Mouse (Mus musculus) lung, postnatal 4 days (tissue): ENCODE results near the gene Cdip1.
"Not testable (repeated sequence)": the region's sequence is repeated elsewhere in the genome, so short reads cannot be mapped to it uniquely, and the experiment has no call there.

ENCODE experiments used
- DNase-seq, 2 experiments: peaks; one replicate each; pipeline ENCODE4 v3.0.0; 2021

The Cdip1 gene

GRCm38 (mm10) chr16:4768719-4769118 is 21.4 kb downstream of the Cdip1 start:
- no peak for DNase-seq

DNA sequence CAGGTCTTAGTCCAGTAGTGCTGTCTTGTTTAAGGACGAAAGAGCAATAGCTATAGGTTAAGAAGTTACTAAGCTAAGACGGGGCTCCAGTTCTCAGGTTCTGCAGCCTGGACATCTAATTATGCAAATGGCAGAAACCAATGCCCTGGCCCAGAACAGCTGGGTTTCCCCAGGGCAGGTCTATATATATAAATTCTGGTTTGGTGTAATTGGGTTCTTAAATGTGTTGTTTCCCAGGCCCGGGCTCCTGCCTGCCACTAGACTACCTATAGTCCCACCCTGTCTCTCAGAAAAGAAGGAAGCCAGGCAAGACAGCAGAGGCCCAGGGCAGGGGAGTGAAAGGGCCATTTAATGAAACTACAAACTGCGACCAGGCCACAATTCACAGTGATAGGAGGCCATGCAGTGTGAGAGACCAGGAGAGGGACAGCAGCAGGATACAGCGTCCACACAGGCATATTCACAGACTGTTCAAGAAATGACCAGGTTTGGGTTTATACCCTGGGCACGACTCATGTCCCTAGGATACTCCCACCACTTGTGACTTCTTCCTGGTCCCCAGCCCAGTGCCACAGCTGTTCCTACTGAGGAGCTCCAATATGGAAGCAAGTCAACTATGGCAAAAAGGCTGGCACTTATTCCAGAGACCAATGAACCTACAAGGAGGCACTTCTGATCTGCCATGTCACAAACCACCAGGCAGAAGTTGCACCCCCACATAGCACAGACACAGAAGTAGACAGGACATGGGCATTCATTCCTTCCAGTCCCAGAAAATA is 22.9 kb downstream of the Cdip1 start:
- no peak for DNase-seq

- DNase-seq = no peak
Observed at GRCm38 (mm10) chr16:4765852-4766251, 24.2 kb downstream of the Cdip1 start.

DNA sequence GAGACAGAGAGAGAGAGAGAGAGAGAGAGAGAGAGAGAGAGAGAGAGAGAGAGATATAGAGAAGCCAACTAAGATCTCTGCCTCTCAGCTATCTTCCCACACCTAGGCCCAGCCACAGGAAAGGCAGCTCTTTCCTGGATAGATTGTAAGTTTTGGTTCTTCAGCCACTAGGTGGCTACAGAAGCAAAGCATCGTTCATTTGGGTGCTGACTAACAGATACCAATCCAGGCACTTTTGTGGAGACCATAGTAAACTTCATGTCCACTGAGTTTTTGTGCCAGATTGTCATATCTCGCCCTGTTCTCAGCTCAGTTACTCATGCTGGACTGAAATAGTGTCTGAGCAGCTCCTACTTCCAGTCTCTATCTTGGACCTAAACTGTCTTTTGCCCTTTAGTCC is 26.8 kb downstream of the Cdip1 start:
- DNase-seq = peak in 1 of 2 experiments; percentile 41

DNA sequence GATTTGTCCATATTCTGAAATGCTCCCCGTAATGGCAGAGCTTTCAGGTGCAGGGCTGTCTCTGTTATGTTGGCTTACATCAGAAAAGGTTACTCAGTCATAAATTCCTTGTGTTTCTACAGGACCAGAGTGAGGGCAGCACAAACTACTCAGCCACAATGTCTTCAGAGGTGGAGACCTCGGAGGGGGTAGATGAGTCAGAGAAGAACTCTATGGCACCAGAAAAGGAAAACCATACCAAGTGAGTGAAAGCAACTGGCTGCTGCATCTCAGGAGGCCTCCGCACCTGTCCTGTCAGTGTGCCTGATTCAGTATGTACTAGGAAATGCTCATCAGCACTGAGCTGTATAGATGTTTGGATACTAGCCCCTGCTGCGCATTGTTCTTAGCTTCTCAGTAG is 27.7 kb downstream of the Cdip1 start:
- DNase-seq = no peak

DNA sequence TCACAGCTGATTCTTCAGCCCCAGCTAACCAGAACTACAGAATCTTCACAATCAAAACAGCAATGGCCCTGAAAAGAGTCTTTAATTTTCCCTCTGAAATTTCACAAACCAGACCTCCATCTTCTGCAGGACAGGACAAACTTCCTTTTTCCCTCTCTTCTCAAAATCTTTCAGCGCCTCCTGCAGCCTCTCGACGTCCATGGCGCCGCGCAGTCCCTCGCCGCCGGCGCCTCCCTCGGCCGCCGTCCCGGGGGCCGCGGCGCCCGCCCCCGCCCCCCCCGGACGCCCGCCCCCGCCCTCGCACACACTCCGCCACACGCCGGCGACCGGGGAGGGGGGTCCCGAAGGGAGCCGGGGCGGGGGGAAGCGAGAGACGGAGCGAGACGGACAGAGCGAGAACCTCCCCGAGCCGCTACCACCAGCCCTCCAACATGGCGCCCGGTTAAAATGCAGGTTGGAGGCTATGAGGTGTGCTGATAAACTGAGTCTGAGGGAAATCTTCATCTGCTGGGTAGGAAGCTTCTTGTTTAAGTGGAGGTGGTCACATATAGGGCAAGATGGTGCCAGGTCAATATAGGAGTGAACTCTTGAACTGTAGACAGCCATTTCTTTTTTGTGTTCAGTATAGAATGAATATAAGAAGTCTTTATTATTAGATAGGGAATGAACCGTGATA is 33.3 kb downstream of the Cdip1 start:
- not testable (repeated sequence) for DNase-seq

- no peak for DNase-seq
Observed at GRCm38 (mm10) chr16:4754045-4754444, 36.0 kb downstream of the Cdip1 start.

- no peak for DNase-seq
Observed at GRCm38 (mm10) chr16:4752155-4752554, 37.9 kb downstream of the Cdip1 start.

DNA sequence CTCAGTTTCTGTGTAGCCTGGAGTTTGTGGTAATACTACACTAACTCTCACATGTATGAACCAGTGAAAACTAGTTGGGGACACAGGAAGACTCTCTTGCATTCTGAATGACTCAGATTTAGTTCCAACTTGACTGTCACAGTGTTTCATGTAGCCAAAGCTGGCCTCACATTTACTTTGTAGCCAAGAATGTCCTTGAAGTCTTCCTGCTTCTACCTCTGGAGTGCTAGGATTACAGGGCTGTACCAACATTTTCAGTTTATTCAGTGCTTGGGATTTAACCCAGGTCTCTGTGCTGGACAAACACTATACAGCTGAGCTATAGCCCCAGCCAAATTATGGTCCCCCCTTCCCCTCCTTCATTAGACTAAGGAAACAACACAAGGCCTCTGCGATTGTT is 47.9 kb downstream of the Cdip1 start:
- no peak for DNase-seq

DNA sequence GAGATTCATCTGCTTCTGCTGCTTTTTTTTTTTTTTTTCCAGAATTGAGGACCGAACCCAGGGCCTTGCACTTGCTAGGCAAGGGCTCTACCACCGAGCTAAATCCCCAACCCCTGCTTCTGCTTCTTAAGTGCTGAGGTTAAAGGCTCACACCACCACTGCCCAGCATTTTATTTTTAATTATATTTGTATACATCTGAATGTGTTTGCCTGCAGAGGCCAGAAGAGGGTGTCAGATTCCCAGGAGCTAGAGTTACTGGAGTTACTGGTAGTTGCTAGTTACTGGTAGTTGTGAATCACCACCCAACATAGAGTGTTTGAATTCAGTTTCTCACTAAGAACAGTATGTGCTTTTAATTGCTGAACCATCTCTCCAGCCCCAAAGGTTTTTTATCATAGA is 50.1 kb downstream of the Cdip1 start:
- DNase-seq = no peak

DNA sequence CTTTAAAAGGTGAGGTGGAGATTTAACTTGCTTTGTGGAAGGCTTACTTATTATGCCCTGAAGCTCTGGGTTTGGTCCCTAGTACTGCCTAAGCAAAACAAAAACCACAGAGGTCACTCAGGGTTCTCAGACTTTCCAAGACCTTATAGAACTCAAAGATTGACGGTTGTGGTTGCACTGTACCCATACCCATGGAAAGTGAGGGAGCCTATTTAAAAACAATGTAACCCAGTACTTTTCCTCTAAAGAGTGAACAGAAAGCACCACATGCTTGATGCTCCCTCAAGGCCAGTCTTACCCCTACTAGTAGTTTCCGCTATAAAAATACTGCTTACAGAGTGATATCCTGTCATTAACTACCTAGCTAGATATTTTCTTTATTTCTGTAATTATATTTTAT is 53.8 kb downstream of the Cdip1 start:
- no peak for DNase-seq

GRCm38 (mm10) chr16:4730776-4731358 is 59.2 kb downstream of the Cdip1 start:
- no peak for DNase-seq

DNA sequence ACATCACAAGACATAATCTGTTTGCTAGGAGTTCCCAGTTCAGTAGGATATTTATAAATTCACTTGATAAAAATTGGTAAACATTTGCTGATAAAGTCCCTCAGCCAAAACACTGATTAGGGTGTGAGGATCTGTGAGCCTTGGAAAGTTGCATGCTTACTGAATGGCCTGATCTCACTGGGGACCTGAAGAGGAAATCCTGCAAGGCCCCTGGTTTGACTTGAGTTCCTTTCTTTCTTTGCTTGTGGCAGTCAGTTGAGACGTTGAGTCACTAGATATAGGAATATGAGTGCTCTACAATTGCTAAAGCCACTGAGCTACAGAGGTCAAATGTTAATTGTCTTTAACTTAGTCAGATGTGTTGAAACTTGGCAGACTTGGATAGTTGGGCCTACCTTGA is 62.1 kb downstream of the Cdip1 start:
- DNase-seq = no peak

DNA sequence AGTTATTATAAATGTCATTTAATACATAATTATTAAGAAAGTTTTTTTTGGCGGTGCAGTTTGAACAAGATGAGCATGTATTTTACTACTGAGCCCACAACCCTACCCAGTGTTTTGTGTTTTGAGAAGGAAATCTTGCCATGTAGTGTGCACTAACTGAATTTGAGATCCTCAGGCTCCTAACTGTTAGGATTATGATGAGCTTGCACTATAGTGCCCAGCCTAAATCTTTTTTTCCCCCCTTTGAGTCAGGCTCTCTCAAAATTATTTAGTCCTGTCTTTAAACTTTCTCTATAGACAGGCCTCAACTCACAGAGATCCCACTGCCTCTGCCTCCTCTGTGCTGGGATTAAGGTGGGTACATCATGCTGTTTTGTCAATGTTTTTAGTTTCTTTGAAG is 62.6 kb downstream of the Cdip1 start:
- DNase-seq = no peak

- no peak for DNase-seq
Observed at GRCm38 (mm10) chr16:4726528-4727128, 63.5 kb downstream of the Cdip1 start.

GRCm38 (mm10) chr16:4725780-4726527 is 64.1 kb downstream of the Cdip1 start, which contains the start of gene Hmox2:
Hmox2 (plus strand) TSS chr16:4726361.
- DNase-seq = peak; percentile 96 to 97

DNA sequence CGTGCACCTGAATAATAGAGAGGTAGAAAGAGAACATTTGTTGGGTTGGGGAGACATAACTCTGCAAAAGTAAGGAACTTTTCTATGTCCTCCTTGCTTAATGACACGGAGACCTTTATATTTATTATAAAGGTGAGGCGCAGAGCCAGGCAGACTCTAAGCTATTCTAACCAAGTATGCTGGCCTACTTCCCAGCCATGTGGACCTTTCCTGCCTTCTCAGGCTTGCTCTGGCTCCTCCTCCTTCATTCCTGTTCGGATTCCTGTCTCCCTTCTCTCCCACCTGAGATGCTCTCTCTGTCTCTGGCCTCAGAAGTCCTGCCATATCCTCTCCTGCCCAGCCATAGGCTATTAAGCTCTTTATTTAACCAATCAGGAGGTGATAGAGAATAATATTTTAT is 64.8 kb downstream of the Cdip1 start:
- DNase-seq = no peak

DNA sequence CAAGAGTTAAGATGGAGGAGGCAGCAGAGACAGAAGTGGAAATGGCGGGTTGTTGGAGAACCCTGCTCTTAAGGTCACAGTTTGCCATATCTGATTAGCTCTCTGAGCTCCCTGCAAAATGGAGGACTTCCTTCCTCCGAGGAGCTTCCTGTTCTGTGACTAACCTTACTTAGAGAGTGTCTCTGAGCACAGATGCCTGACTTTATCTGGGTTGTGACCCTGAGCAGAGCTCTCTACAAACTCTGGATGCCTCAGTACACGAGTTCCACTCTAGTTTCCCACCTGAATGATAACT is 67.2 kb downstream of the Cdip1 start:
- DNase-seq = no peak

GRCm38 (mm10) chr16:4722128-4722914 is 67.8 kb downstream of the Cdip1 start:
- peak; percentile 38 for DNase-seq

DNA sequence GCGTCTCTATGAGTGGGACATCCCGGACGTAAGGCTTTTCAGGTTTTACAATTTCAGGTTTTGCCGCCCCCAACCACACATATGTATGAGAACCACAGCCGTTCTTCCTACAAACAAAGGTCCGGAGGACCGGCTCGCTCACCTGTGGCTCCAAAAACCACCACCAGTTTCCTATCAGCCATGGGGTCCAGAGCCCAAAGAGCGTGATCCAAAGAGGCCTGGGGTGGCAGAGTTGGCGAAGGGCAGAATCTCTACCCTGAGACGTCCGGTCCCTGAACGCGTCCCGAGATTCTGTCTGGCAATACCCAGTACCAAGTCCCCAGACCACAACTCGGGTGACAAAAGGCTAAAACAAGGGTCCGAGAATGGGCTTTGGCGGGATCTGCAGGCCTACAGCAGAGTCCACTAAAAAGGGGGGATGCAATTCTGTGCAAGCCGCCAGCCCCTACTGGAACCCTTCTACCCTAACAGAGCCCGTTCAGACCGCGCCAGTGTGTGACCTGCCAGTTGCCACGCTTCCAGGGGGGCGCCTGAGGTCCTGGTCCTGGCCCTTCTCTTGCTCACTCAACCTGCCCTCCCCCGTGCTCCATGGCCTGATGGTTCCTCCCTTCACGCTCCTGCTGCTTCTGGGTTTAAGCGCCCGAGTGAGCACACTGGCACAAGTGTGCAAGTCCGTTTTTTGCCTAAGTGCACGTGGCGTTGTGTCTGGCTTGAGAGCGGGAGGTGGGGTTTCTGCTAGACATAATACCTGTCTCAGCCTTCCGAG is 71.2 kb downstream of the Cdip1 start, which contains the start of gene Nmral1:
Gene Nmral1 (minus strand): TSS at position 604 of the 766 bp plus-strand sequence.
- DNase-seq = peak; percentile 71

DNA sequence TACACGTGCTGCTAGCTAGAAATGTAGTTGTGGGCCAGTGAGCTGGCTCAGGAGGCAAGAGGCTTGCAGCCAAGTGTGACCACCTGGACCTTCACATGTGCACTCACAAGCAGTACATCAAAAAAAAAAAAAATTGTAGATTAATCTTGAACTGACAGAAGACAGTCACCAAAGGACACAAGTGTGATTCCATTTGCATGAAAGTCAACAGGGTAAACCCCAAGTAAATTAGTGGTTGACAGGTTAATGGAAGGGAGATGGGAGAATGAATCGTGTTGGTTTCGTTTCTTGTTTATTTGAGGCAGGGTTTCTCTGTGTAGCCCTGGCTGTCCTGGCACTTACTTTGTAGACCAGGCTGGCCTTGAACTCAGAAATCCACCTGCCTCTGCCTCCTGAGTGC is 72.2 kb downstream of the Cdip1 start:
- no peak for DNase-seq
